Mouse (Mus musculus) myocyte (in vitro differentiated cells): ENCODE data around the gene Speer4c.
"Not testable (repeated sequence)": the region's sequence is repeated elsewhere in the genome, so short reads cannot be mapped to it uniquely, and the experiment has no call there.

Experiments
- CEBPB ChIP-seq: IDR thresholded peaks from 2 replicates; pipeline ENCODE4 v1.6.1; 2011; ENCODE audit warnings: mild to moderate bottlenecking, moderate library complexity; ENCODE audit not compliant: poor library complexity, insufficient read depth, severe bottlenecking
- E2F4 ChIP-seq: IDR thresholded peaks from one replicate; pipeline ENCODE4 v1.6.1; 2011; ENCODE audit warnings: mild to moderate bottlenecking, control low read depth, moderate library complexity; ENCODE audit not compliant: insufficient read depth
- MAX ChIP-seq: IDR thresholded peaks from one replicate; pipeline ENCODE4 v1.6.1; 2011; ENCODE audit warnings: low read depth, mild to moderate bottlenecking, control low read depth
- MYOD1 ChIP-seq, 3 experiments: IDR thresholded peaks; one replicate each; pipeline ENCODE4 v1.6.1; 2011; ENCODE audit warnings: control low read depth in 2 of 3, low read depth in 2 of 3, mild to moderate bottlenecking in 2 of 3, moderate library complexity in 1 of 3; ENCODE audit not compliant: insufficient read length in 2 of 3, control insufficient read depth in 1 of 3
- MYOG ChIP-seq, 3 experiments: IDR thresholded peaks; one replicate each; pipeline ENCODE4 v1.6.1; 2011; ENCODE audit warnings: control low read depth in 2 of 3, low read depth in 2 of 3, mild to moderate bottlenecking in 2 of 3; ENCODE audit not compliant: insufficient read length in 2 of 3, control insufficient read depth in 1 of 3, insufficient read depth in 1 of 3
- POLR2A ChIP-seq: IDR thresholded peaks from one replicate; pipeline ENCODE4 v1.6.1; 2011; ENCODE audit warnings: low read depth, mild to moderate bottlenecking, control low read depth, moderate library complexity; ENCODE audit not compliant: insufficient read length
- POLR2AphosphoS2 ChIP-seq: IDR thresholded peaks from one replicate; pipeline ENCODE4 v1.6.1; 2011; ENCODE audit warnings: low read depth, control low read depth; ENCODE audit not compliant: insufficient read length
- REST ChIP-seq: IDR thresholded peaks from one replicate; pipeline ENCODE4 v1.6.1; 2011; ENCODE audit warnings: mild to moderate bottlenecking, control low read depth, moderate library complexity; ENCODE audit not compliant: insufficient read depth, insufficient read length
- TCF12 ChIP-seq: IDR thresholded peaks from one replicate; pipeline ENCODE4 v1.6.1; 2011; ENCODE audit warnings: mild to moderate bottlenecking, control low read depth; ENCODE audit not compliant: poor library complexity, insufficient read depth, severe bottlenecking

- not testable (repeated sequence) for TF ChIP-seq POLR2AphosphoS2; POLR2A; MYOG (IDR thresholded peaks at IDR 0.05; ENCODE audit: control insufficient read depth in 1 of 3, insufficient read depth in 1 of 3, insufficient read length in 2 of 3, low read depth in 2 of 3); MAX; MYOD1 (IDR thresholded peaks at IDR 0.05; ENCODE audit: control insufficient read depth in 1 of 3, insufficient read length in 2 of 3, low read depth in 2 of 3); CEBPB; TCF12; REST; E2F4
Measured at GRCm38 (mm10) chr5:15670789-15671188, 43.3 kb downstream of the Speer4c start.
